Mouse (Mus musculus) liver, embryonic 12.5 days (tissue): ENCODE measurements at regions not wholly inside any gene's neighbourhood (a gene's known extent, or its start where the extent isn't known, plus 50 kb on each side); places are given as distances from the start of the nearest gene placed in this dataset.

Experiments used
- ATAC-seq: fragments of 200-750 bp; cut with Nextera tagmentation; 2 replicates; pipeline ENCODE4 v1.8.0; 2017; ENCODE audit warnings: moderate number of reproducible peaks, mild to moderate bottlenecking, moderate library complexity
- H3K27ac ChIP-seq: fragments of 300-500 bp; sonication (generic); 2 replicates; pipeline ENCODE4 v1.5.1; 2016; ENCODE audit warnings: mild to moderate bottlenecking
- H3K27me3 ChIP-seq: fragments of 300-500 bp; sonication (generic); replicated peaks from 2 replicates; pipeline ENCODE4 v1.6.1; 2016; ENCODE audit warnings: mild to moderate bottlenecking, moderate library complexity
- H3K36me3 ChIP-seq: fragments of 300-500 bp; sonication (generic); 2 replicates; pipeline ENCODE4 v1.6.1; 2016; ENCODE audit warnings: mild to moderate bottlenecking, moderate library complexity
- H3K4me1 ChIP-seq: fragments of 300-500 bp; sonication (generic); 2 replicates; pipeline ENCODE4 v1.6.1; 2016
- H3K4me2 ChIP-seq: fragments of 300-500 bp; sonication (generic); 2 replicates; pipeline ENCODE4 v1.6.1; 2016; ENCODE audit warnings: mild to moderate bottlenecking, moderate library complexity
- H3K4me3 ChIP-seq: fragments of 300-500 bp; sonication (generic); 2 replicates; pipeline ENCODE4 v1.5.1; 2016; ENCODE audit warnings: mild to moderate bottlenecking, moderate library complexity
- H3K9ac ChIP-seq: fragments of 300-500 bp; sonication (generic); 2 replicates; pipeline ENCODE4 v1.6.1; 2016; ENCODE audit warnings: mild to moderate bottlenecking, moderate library complexity
- H3K9me3 ChIP-seq: fragments of 300-500 bp; sonication (generic); replicated peaks from 2 replicates; pipeline ENCODE4 v1.6.1; 2016; ENCODE audit warnings: mild to moderate bottlenecking, moderate library complexity
- WGBS: fragments of 180-500 bp; shearing (Covaris S2); methylation state at CpG from one replicate; pipeline ENCODE4 v1.1.7; 2016; ENCODE audit not compliant: insufficient replicate concordance; 5-methylcytosine and 5-hydroxymethylcytosine counted together

DNA sequence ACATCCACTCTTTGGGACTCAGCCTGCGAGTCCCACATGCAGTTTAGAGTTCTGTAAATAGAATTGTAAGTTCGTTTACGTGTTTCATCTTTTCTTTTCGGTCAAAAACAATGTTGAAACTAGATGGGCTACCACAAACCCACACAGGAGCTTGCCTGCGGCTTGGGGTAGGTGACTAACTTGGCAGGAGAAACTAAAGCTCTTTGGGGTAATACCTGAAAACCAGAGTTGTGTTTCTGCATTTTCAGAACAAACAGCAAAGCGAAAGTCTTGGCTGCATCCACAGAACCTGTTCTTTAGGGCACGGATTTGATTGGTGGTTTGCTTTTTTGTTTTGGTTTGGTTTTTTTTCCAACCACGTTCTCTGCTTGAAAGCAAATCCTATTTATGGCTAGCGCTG is 264.0 kb downstream of the Zfp704 start:
- H3K9me3 ChIP-seq, result no peaks in the 10 kb centered on the region
- no peak for ATAC-seq
- 30% methylated on average over 9 of the region's 9 CpGs for WGBS

DNA sequence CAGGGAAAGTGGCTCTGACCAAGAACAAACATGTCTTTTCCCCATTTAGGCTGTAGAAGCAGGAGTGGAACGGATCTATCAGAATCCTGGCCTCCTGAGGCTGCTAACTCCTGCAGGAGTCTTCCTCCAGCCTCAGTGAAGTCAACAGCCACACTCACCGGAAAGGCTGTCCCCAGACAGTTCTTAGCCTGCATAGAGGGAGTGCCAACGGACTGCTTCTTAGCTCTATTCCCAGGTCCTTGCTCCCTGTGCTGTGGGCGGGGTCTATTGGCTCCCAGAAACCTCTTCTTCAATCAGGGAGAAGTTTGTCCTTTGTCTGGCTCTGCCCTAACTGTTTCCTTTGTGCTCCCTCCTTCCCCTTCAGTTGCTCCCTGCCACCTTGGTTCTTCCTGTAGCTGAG is 266.3 kb downstream of the Zfp704 start:
- H3K4me1 ChIP-seq, result peaks cover 13% of the 10 kb centered on the region; the same call in 1 of the 2 replicates
- H3K27me3 ChIP-seq, result peaks cover 36% of the 10 kb centered on the region
- no peak for ATAC-seq
- 11% methylated on average over 4 of the region's 4 CpGs for WGBS
- H3K4me3 ChIP-seq, result no peak overlapping the region
- no peak overlapping the region for H3K9ac ChIP-seq
- H3K27ac ChIP-seq, result no peak overlapping the region
- H3K9me3 ChIP-seq, result no peaks in the 10 kb centered on the region
- no peak overlapping the region for H3K4me2 ChIP-seq
- H3K36me3 ChIP-seq, result no peaks in the 10 kb centered on the region

More for the DNA sequence above, 264.0 kb downstream of the Zfp704 start:
- Histone ChIP-seq H3K27ac (no peak overlapping the region), H3K4me2 (peak overlapping the region; percentile 75), H3K4me3 (no peak overlapping the region), H3K27me3 (peaks cover 35% of the 10 kb centered on the region), H3K4me1 (peaks cover 9% of the 10 kb centered on the region; the same call in 1 of the 2 replicates), H3K36me3 (no peaks in the 10 kb centered on the region), H3K9ac (no peak overlapping the region)

DNA sequence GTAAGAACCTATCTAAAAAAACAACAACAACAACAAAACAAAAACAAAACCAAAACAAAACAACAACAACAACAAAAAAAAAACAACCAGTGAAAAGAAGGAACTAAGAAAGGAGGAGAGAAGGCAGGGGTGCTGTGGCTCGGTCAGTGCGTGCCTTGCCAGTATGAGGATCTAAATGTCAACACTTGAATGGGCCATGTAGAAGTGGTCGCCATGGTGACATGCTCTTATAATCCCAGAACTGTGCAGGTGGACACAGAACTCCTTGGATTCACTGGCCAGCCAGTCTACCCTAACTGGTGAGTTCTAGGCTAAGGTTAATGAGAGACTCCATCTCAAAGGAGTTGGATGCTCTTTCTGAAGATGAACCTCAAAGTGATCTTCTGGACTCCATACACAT is 267.7 kb downstream of the Zfp704 start:
- no peak overlapping the region for H3K4me3 ChIP-seq
- H3K27ac ChIP-seq, result no peak overlapping the region
- no peak overlapping the region for H3K9ac ChIP-seq
- H3K27me3 ChIP-seq, result peaks cover 22% of the 10 kb centered on the region
- H3K4me2 ChIP-seq, result no peak overlapping the region
- H3K9me3 ChIP-seq, result no peaks in the 10 kb centered on the region
- WGBS, result 51% methylated on average over 3 of the region's 3 CpGs
- no peak for ATAC-seq
- H3K36me3 ChIP-seq, result no peaks in the 10 kb centered on the region
- H3K4me1 ChIP-seq, result peaks cover 13% of the 10 kb centered on the region; the same call in 1 of the 2 replicates

DNA sequence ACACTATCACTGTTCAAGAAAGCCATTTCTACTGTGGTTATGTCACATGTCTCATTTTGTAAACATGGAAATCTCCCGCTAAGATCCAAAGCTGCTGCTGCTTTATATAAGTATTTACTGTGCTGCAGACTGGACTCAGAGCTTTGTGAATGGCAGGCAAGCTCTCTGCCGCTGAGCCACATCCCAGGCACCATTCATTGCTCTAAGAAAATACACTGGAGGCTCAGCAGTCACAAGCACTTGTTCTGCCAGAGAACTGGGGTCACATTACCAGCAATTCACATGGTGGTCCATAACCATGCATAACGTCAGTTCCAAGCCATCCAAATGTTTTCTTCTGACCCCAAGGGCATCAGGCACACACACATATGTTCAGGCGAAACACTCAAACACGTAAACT is 268.2 kb downstream of the Zfp704 start:
- Histone ChIP-seq H3K4me1 (peaks cover 10% of the 10 kb centered on the region; the same call in 1 of the 2 replicates), H3K27ac (no peak overlapping the region), H3K9me3 (no peaks in the 10 kb centered on the region), H3K27me3 (peaks cover 17% of the 10 kb centered on the region), H3K36me3 (no peaks in the 10 kb centered on the region), H3K9ac (no peak overlapping the region), H3K4me3 (no peak overlapping the region), H3K4me2 (no peak overlapping the region)
- 49% methylated on average over 5 of the region's 5 CpGs for WGBS
- ATAC-seq, result no peak

DNA sequence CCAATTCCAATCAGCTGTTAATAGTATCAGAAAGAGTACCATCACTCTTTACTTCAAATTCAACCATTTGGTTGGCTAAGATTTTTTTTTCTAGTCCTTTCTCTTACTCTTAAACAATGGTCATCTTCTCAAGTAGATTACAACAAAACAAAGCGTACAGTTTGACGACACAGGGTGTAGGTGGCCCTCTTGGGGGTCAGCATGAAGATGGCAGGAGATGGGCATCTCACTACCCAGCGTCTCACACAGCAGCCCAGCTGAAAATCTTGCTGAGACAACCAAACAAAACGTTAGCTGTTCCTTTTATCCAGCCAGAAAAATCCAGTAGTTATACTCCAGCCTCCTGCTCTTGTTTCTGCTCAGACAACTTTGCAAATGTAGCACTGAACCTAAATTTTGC is 268.6 kb downstream of the Zfp704 start:
- WGBS, result 39% methylated on average over 4 of the region's 4 CpGs
- Histone ChIP-seq H3K4me1 (peaks cover 8% of the 10 kb centered on the region; the same call in 1 of the 2 replicates), H3K27me3 (peaks cover 13% of the 10 kb centered on the region), H3K9me3 (no peaks in the 10 kb centered on the region), H3K27ac (no peak overlapping the region), H3K4me2 (peak overlapping the region; percentile 62), H3K4me3 (no peak overlapping the region), H3K9ac (no peak overlapping the region), H3K36me3 (no peaks in the 10 kb centered on the region)
- ATAC-seq, result no peak

DNA sequence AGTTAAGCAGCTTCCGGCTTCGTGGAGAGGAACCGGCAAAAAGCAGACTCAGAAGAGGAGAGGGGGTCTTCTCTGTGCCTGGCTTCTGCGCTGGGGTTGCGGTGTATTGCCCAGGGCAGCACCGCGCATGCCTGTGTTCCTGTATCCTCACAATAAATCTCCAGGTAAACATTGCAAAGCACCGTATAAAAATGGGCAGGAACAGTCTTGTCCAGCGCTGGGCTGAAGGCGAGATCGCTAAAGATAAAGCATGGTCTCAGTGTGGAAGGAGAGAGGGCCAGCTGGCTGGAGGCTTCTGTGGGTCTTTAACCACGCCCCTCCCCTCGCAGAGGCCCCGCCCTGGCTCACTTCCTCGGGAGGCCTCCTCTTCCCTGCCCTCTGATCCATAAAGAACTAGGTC is 269.1 kb downstream of the Zfp704 start:
- Histone ChIP-seq H3K27ac (no peak overlapping the region), H3K9me3 (no peaks in the 10 kb centered on the region), H3K27me3 (peaks cover 9% of the 10 kb centered on the region), H3K4me1 (peaks cover 8% of the 10 kb centered on the region; the same call in 1 of the 2 replicates), H3K4me2 (peak overlapping the region; percentile 62), H3K4me3 (peak overlapping the region; percentile 21), H3K9ac (no peak overlapping the region), H3K36me3 (no peaks in the 10 kb centered on the region)
- 4% methylated on average over 15 of the region's 15 CpGs for WGBS
- peak; percentile 37; the same call in 1 of the 2 replicates for ATAC-seq

DNA sequence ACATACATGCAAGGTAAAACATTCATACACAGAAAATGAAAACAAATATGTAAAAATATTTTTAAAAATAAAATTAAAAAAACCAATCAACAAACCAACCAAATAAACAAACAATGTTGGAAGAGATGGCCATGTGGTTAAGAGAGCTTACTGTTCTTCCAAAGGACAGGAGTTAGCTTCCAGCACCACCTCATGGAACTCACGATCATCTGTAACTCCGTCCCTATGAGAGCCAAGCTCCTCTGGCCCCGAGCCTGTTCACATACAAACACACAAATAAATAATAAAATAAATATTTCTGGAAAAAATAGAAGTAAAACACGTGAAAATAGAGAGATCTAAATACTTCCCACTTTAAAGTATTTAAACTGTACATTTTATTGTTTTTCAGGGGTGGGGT is 269.5 kb downstream of the Zfp704 start:
- ATAC-seq, result no peak
- 30% methylated on average over 4 of the region's 4 CpGs for whole genome bisulfite sequencing
- Histone ChIP-seq H3K9ac (no peak overlapping the region), H3K27ac (no peak overlapping the region), H3K36me3 (no peaks in the 10 kb centered on the region), H3K27me3 (peaks cover 4% of the 10 kb centered on the region), H3K9me3 (no peaks in the 10 kb centered on the region), H3K4me1 (peaks cover 8% of the 10 kb centered on the region; the same call in 1 of the 2 replicates), H3K4me3 (0 out of 2 replicates have a peak overlapping the region, but pooled peaks have one; percentile 21), H3K4me2 (peak overlapping the region; percentile 62)

DNA sequence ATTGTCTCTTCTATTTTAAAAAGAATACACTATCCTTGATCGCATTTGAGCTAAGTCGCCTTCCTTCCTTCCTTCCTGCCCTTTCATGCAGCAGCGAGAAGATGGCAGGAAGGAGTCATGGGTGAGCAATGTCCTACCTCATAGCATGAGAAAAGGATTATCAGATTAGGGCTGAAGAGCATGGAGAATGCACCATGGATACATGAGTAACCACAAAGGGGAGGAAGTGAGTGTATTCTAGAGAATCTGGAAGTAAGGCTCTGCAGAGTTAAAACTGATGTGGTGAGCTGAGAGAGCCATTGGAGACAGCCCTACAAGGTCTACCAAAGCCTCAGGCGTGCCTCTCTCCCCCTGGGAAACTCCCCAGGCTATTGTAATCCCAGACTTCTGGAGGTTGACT is 270.2 kb downstream of the Zfp704 start:
- 31% methylated on average over 4 of the region's 4 CpGs for WGBS
- Histone ChIP-seq H3K27ac (no peak overlapping the region), H3K36me3 (no peaks in the 10 kb centered on the region), H3K27me3 (peaks cover 3% of the 10 kb centered on the region), H3K4me2 (no peak overlapping the region), H3K4me1 (peaks cover 11% of the 10 kb centered on the region), H3K9ac (no peak overlapping the region), H3K9me3 (no peaks in the 10 kb centered on the region), H3K4me3 (no peak overlapping the region)
- no peak for ATAC-seq

DNA sequence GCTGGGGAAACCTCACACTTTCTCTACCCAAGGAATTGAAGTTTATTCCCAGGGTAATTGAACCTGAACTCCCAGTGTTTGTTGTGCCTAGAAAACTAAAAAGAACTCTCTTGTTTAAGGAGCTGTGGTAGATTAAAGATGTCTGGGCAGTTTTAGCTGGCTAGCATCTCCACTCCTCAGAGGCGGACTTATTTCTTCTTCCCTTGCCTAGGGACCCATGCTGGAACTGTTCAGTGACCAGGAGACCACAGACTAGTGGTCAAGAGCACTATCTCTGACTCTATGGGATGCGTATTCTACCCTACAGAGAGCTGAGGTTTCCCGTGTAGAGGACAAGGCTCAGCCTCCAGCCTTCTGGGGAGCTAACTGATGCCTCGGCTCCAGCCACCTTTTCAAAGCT is 274.3 kb downstream of the Zfp704 start:
- WGBS, result 48% methylated on average over 4 of the region's 4 CpGs
- H3K9me3 ChIP-seq, result no peaks in the 10 kb centered on the region
- H3K27me3 ChIP-seq, result peaks cover 3% of the 10 kb centered on the region
- H3K27ac ChIP-seq, result no peak overlapping the region
- peaks cover 11% of the 10 kb centered on the region for H3K4me1 ChIP-seq
- no peak overlapping the region for H3K9ac ChIP-seq
- no peak overlapping the region for H3K4me3 ChIP-seq
- no peak overlapping the region for H3K4me2 ChIP-seq
- no peak for ATAC-seq
- no peaks in the 10 kb centered on the region for H3K36me3 ChIP-seq
